In genomic region chr6:133206173-133206572, GRCm38 (mm10) we compare ENCODE assay signal across 8 mouse cellular contexts.
DNase-seq lines count a peak whose midpoint lies in the region; ATAC-seq and TF ChIP-seq lines count a peak whose summit lies in the region.

No protein-coding gene starts in this region.

- no peak for TF ChIP-seq POLR2A in cortical plate, adult 2 months (IDR thresholded peaks at IDR 0.05; ENCODE audit: extremely low read depth, insufficient read depth, low read length)
- no peak for TF ChIP-seq POLR2A in small intestine, adult 2 months (IDR thresholded peaks at IDR 0.05; ENCODE audit: low read depth, low read length)

- no peaks in the 10 kb centered on the region for H3K27me3 ChIP-seq in intestine, embryonic 14.5 days (replicated peaks; ENCODE audit: control insufficient read depth, insufficient read depth, low read length)
- no peaks in the 10 kb centered on the region for H3K27me3 ChIP-seq in intestine, embryonic 16.5 days (replicated peaks; ENCODE audit: control insufficient read depth, insufficient read depth, low read length)
- no peaks in the 10 kb centered on the region for H3K27me3 ChIP-seq in Patski
- H3K27me3 ChIP-seq in small intestine, adult 2 months (ENCODE audit: control insufficient read depth, insufficient read depth, low read length): no peaks in the 10 kb centered on the region

- H3K36me3 ChIP-seq in intestine, embryonic 14.5 days (ENCODE audit: control insufficient read depth, insufficient read depth, low read length): no peaks in the 10 kb centered on the region
- H3K36me3 ChIP-seq in intestine, embryonic 16.5 days (ENCODE audit: control insufficient read depth, insufficient read depth, low read length): no peaks in the 10 kb centered on the region
- H3K36me3 ChIP-seq in small intestine, adult 2 months (ENCODE audit: control insufficient read depth, insufficient read depth, low read length): no peaks in the 10 kb centered on the region

- no peak overlapping the region for H3K4me2 ChIP-seq in intestine, embryonic 14.5 days (ENCODE audit: low read length)
- no peak overlapping the region for H3K4me2 ChIP-seq in intestine, embryonic 16.5 days (ENCODE audit: low read depth, low read length)

- peak; percentile 68 for DNase-seq in intestine, embryonic 14.5 days (ENCODE audit: low spot score)
- no peak for DNase-seq in Patski (ENCODE audit: low read depth, low spot score)
- peak; percentile 67 for DNase-seq in heart, postnatal 4 days
- peak; percentile 7 for DNase-seq in layer of hippocampus, adult 9-11 months

- CTCF ChIA-PET in Patski (lab: Charles Lee): interaction anchor here (0.6 kb wide), 1 partner anchor 54 kb away, joined by 3 read pairs; no protein-coding TSS in a partner anchor

- no peaks in the 10 kb centered on the region for H3K4me1 ChIP-seq in intestine, embryonic 14.5 days (replicated peaks; ENCODE audit: control insufficient read depth, insufficient read depth, low read length)
- no peaks in the 10 kb centered on the region for H3K4me1 ChIP-seq in intestine, embryonic 16.5 days (ENCODE audit: control insufficient read depth, insufficient read depth, low read length)
- no peaks in the 10 kb centered on the region for H3K4me1 ChIP-seq in cortical plate, adult 2 months (ENCODE audit: control insufficient read depth, insufficient read depth, low read length)
- no peaks in the 10 kb centered on the region for H3K4me1 ChIP-seq in small intestine, adult 2 months (ENCODE audit: control insufficient read depth, insufficient read depth, insufficient read length, low read length)

- ATAC-seq in intestine, embryonic 14.5 days (replicated peaks; ENCODE audit: low FRiP score, low TSS enrichment, low read depth): 0 out of 2 replicates have a peak, but pooled peaks have one; percentile 53
- no peak for ATAC-seq in intestine, embryonic 16.5 days
- no peak for ATAC-seq in Patski
- ATAC-seq in megakaryocyte, adult 5-6 weeks (ENCODE audit: poor library complexity, severe bottlenecking): peak; percentile 57; the same call in 1 of the 2 replicates

- H3K9me3 ChIP-seq in intestine, embryonic 14.5 days (ENCODE audit: control insufficient read depth, low read length): no peaks in the 10 kb centered on the region
- no peaks in the 10 kb centered on the region for H3K9me3 ChIP-seq in intestine, embryonic 16.5 days (ENCODE audit: control insufficient read depth, low read length)

- in situ Hi-C loops in Patski (cut with MboI; ENCODE audit: low pct_unique_long_range_greater_than_20kb): loop anchor here (25.0 kb wide), 1 partner anchor 1694 kb away; no protein-coding TSS in a partner anchor

- peak; percentile 64 for TF ChIP-seq CTCF in Patski (IDR thresholded peaks at IDR 0.05)
- peak; percentile 62; the same call in 1 of the 2 replicates for TF ChIP-seq CTCF in cortical plate, adult 2 months (IDR thresholded peaks at IDR 0.05; ENCODE audit: extremely low read depth, insufficient read depth, low read length)
- peak; percentile 60; the same call in 1 of the 2 replicates for TF ChIP-seq CTCF in small intestine, adult 2 months (IDR thresholded peaks at IDR 0.05; ENCODE audit: extremely low read depth, insufficient read length, insufficient replicate concordance, low read depth, low read length)

- H3K4me3 ChIP-seq in intestine, embryonic 14.5 days (ENCODE audit: low read depth, low read length): no peak overlapping the region
- H3K4me3 ChIP-seq in intestine, embryonic 16.5 days (ENCODE audit: low read length): no peak overlapping the region
- H3K4me3 ChIP-seq in cortical plate, adult 2 months (ENCODE audit: insufficient read depth, low read length): no peak overlapping the region
- H3K4me3 ChIP-seq in small intestine, adult 2 months (ENCODE audit: low read depth, low read length): no peak overlapping the region

- H3K27ac ChIP-seq in intestine, embryonic 14.5 days (ENCODE audit: low read depth): no peak overlapping the region
- no peak overlapping the region for H3K27ac ChIP-seq in intestine, embryonic 16.5 days (ENCODE audit: low read length)
- no peak overlapping the region for H3K27ac ChIP-seq in cortical plate, adult 2 months (ENCODE audit: insufficient read depth, low read length)
- H3K27ac ChIP-seq in small intestine, adult 2 months (ENCODE audit: insufficient read depth, low read depth, low read length): no peak overlapping the region

- WGBS in intestine, embryonic 14.5 days: 5% methylated on average over 3 of the region's 3 CpGs
- 8% methylated on average over 3 of the region's 3 CpGs for WGBS in intestine, embryonic 16.5 days
- 4% methylated on average over 3 of the region's 3 CpGs for WGBS in small intestine, adult 2 months

- no peak overlapping the region for H3K9ac ChIP-seq in intestine, embryonic 14.5 days (ENCODE audit: low read length)
- no peak overlapping the region for H3K9ac ChIP-seq in intestine, embryonic 16.5 days (ENCODE audit: low read depth, low read length)

- POLR2A ChIA-PET in Patski (lab: Charles Lee): no interaction called here

Comparison
In these comparisons a context has a peak if more than half of its experiments do, and no peak if none do; other contexts are left out.
1. ATAC-seq: peak in intestine, embryonic 14.5 days (single experiment) and megakaryocyte, adult 5-6 weeks (single experiment); none in intestine, embryonic 16.5 days (single experiment) and Patski (single experiment).
2. Peak in every context shown above with its lines, with median percentiles within 50 percentile points of each other: CTCF ChIP-seq.